Mouse (Mus musculus) lung, embryonic 14.5 days (tissue): Measurements from ENCODE around the gene Antxrl. TPM values are rescaled to one million over a fixed set of nuclear protein-coding genes. Genes with fewer than 3 reads are reported as not detected.

Experiments
- ATAC-seq: fragments of 200-750 bp; cut with Nextera tagmentation; 2 replicates; pipeline ENCODE4 v1.8.0; 2017; ENCODE audit warnings: mild to moderate bottlenecking, moderate TSS enrichment, moderate library complexity; ENCODE audit not compliant: insufficient read depth
- DNase-seq: peaks from one replicate; pipeline ENCODE4 v3.0.0-alpha.2; 2015
- H3K27ac ChIP-seq: fragments of 300-500 bp; sonication (generic); 2 replicates; pipeline ENCODE4 v1.5.1; 2014; ENCODE audit warnings: low read depth, mild to moderate bottlenecking, moderate library complexity
- H3K27me3 ChIP-seq: fragments of 300-500 bp; sonication (generic); 2 replicates; pipeline ENCODE4 v1.6.1; 2014; ENCODE audit warnings: low read length, control low read depth; ENCODE audit not compliant: insufficient read depth
- H3K36me3 ChIP-seq: fragments of 300-500 bp; sonication (generic); 2 replicates; pipeline ENCODE4 v1.6.1; 2014; ENCODE audit warnings: control low read depth; ENCODE audit not compliant: insufficient read depth
- H3K4me1 ChIP-seq: fragments of 300-500 bp; sonication (generic); 2 replicates; pipeline ENCODE4 v1.6.1; 2014; ENCODE audit warnings: antibody characterized with exemption, control low read depth; ENCODE audit not compliant: insufficient read depth
- H3K4me2 ChIP-seq: fragments of 300-500 bp; sonication (generic); 2 replicates; pipeline ENCODE4 v1.6.1; 2014; ENCODE audit warnings: mild to moderate bottlenecking
- H3K4me3 ChIP-seq: fragments of 300-500 bp; sonication (generic); 2 replicates; pipeline ENCODE4 v1.5.1; 2014; ENCODE audit warnings: low read depth, low read length
- H3K9ac ChIP-seq: fragments of 300-500 bp; sonication (generic); 2 replicates; pipeline ENCODE4 v1.6.1; 2014
- H3K9me3 ChIP-seq: fragments of 300-500 bp; sonication (generic); 2 replicates; pipeline ENCODE4 v1.6.1; 2016; ENCODE audit warnings: low read depth, low read length, control low read depth
- CTCF ChIP-seq: IDR thresholded peaks from 2 replicates; pipeline ENCODE4 v1.5.1; 2016; ENCODE audit warnings: antibody characterized with exemption, low read depth
- WGBS: fragments of 180-500 bp; shearing (Covaris S2); extraction: QIAGEN DNeasy Blood & Tissue Kit; methylation state at CpG from one replicate; pipeline ENCODE4 v1.1.7; 2014; 5-methylcytosine and 5-hydroxymethylcytosine counted together
- polyA plus RNA-seq: library from polyadenylated mRNA; unstranded; fragments of >200 nt; fragmentation: Nextera tagmentation; extraction: Ambion mirVana; gene quantifications from 2 replicates; pipeline ENCODE4 v1.2.1, GENCODE M21; 2014

Gene Antxrl
- polyA plus RNA-seq, 1 experiment from 2014 or later, result not detected

DNA sequence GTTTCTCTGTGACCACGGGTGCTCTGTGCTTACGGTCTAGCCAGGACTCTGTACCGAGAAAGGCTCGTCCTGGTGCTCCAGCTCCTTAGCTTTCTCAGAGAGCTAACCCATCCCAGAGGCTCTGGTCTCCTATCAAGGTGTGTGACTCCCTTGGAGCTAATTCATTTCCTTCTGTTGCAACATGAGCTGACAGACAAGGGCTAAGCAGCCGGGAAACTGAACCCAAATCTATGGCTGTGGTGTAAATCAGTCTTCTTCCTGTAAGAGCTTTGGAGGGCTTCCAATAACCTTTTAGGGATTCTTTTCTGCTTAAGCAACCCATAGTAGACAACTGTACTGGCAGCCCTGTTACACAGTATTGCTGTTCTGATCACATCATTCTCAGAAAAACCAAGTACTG lies 50.1 kb downstream of the Antxrl start, which contains the start of gene A630023A22Rik:
Gene A630023A22Rik (minus strand): TSS at position 154 of the 400 bp plus-strand sequence.
- ATAC-seq, result no peak
- H3K9ac ChIP-seq, result no peak within 1 kb of the TSS
- peak; percentile 59 for DNase-seq
- 50% methylated on average over 5 of the region's 5 CpGs for WGBS
- no peak for TF ChIP-seq CTCF
- H3K27ac ChIP-seq, result no peak within 1 kb of the TSS
- H3K4me1 ChIP-seq, result no peaks in the 10 kb centered on the region
- no peak within 1 kb of the TSS for H3K4me3 ChIP-seq
- H3K4me2 ChIP-seq, result no peak within 1 kb of the TSS
- no peaks in the 10 kb centered on the region for H3K36me3 ChIP-seq
- no peaks in the 10 kb centered on the region for H3K9me3 ChIP-seq
- H3K27me3 ChIP-seq, result no peaks in the 10 kb centered on the region

DNA sequence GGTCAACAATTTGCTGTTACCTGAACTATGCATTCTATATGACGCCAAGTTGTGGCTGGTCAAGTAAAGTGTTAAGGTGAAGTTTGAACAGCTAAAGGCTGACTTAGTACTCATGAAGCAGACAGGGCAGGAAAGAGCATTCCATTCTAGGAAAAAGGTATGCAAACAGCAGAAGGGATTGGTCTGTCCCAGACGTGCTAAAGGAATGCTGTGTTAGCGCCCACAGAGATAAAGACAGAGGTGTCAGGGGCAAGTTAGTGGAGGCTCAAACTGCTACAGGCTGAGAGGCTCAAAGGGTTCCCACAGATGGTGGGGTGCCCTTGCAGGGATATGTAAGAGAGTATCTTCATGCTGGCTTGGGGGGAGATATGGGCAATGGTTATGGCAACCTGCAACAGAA lies 51.3 kb downstream of the Antxrl start:
- H3K9ac ChIP-seq, result no peak overlapping the region
- ATAC-seq, result no peak

GRCm38 (mm10) chr14:34104892-34105291 lies 52.4 kb downstream of the Antxrl start:
- peak; percentile 84 for DNase-seq
- no peaks in the 10 kb centered on the region for H3K9me3 ChIP-seq
- no peak overlapping the region for H3K27ac ChIP-seq
- no peaks in the 10 kb centered on the region for H3K27me3 ChIP-seq
- no peak overlapping the region for H3K4me2 ChIP-seq
- no peaks in the 10 kb centered on the region for H3K4me1 ChIP-seq
- no peak overlapping the region for H3K9ac ChIP-seq
- WGBS, result 19% methylated on average over 8 of the region's 8 CpGs
- no peaks in the 10 kb centered on the region for H3K36me3 ChIP-seq
- H3K4me3 ChIP-seq, result no peak overlapping the region
- peak; percentile 76 for TF ChIP-seq CTCF
- peak; percentile 75; the same call in 1 of the 2 replicates for ATAC-seq

More for the DNA sequence above, 51.3 kb downstream of the Antxrl start:
- Histone ChIP-seq H3K27ac (no peak overlapping the region), H3K9me3 (no peaks in the 10 kb centered on the region), H3K36me3 (no peaks in the 10 kb centered on the region), H3K4me2 (no peak overlapping the region), H3K27me3 (no peaks in the 10 kb centered on the region), H3K4me1 (no peaks in the 10 kb centered on the region), H3K4me3 (no peak overlapping the region)
- DNase-seq, result no peak
- 52% methylated on average over 3 of the region's 3 CpGs for WGBS
- TF ChIP-seq CTCF, result no peak

DNA sequence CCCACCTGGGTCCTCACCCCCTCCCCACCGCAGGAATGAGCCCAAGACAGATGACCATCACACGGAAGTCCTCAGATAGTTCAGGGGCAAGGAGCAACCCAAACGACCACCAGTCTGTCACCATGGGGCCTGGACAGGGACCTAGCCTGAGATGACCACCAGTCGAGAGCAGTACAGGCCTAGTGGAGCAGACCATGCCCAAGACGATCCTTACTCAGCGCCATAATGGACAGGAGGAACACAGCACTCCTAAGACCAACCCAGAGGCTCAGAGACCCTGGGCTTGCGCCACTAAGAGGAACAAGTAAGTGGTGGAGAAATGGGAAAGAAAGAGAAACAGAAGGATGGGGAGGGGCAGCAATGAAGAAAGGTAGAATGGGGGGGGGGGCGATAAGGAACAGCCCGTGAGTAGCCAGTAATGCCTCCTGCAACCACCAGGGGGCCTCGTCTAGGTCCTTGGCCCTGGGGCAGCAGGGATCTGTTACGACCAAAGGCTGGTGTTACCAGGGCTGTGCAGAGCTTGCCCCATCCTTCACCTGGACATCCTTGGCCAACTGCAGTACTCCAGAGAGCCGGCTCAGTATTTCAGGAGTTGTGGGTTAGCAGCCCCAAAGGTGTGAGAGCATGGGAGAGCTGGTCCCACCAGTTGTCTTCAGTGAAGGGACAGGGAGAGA lies 54.0 kb downstream of the Antxrl start:
- Histone ChIP-seq H3K27me3 (no peaks in the 10 kb centered on the region), H3K9ac (no peak overlapping the region), H3K36me3 (no peaks in the 10 kb centered on the region), H3K4me1 (no peaks in the 10 kb centered on the region), H3K4me3 (no peak overlapping the region), H3K27ac (no peak overlapping the region), H3K9me3 (no peaks in the 10 kb centered on the region), H3K4me2 (no peak overlapping the region)
- DNase-seq (peak; percentile 51), ATAC-seq (no peak)
- TF ChIP-seq CTCF, result peak; percentile 73
- 52% methylated on average over 12 of the region's 12 CpGs for WGBS

DNA sequence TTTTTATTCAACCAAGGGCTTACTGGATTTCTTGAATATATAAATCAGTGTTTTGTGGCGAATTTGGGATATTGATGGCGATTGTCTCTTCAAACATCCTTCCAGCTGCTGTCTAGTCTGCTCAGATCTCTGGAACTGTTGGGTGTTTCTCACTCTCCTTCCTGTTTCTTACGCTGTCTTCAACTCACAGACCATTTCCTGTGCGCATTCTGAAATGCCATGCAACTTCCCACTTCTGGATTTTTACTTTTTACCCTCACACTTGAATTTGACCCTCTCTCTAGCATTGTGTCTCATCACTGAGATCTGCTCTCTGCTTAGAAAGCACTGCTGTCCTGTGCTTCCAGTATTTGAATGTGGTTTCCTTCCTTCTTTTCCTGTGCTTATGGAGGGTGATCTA lies 55.1 kb downstream of the Antxrl start:
- WGBS, result 64% methylated on average over 4 of the region's 4 CpGs
- Histone ChIP-seq H3K9ac (no peak overlapping the region), H3K4me1 (no peaks in the 10 kb centered on the region), H3K27me3 (no peaks in the 10 kb centered on the region), H3K36me3 (no peaks in the 10 kb centered on the region), H3K4me3 (no peak overlapping the region), H3K9me3 (no peaks in the 10 kb centered on the region), H3K4me2 (no peak overlapping the region), H3K27ac (no peak overlapping the region)
- DNase-seq (no peak), ATAC-seq (no peak)
- TF ChIP-seq CTCF, result no peak

GRCm38 (mm10) chr14:34114311-34114710 lies 61.8 kb downstream of the Antxrl start:
- Histone ChIP-seq H3K4me2 (no peak overlapping the region), H3K27ac (no peak overlapping the region), H3K27me3 (no peaks in the 10 kb centered on the region), H3K36me3 (no peaks in the 10 kb centered on the region), H3K9ac (no peak overlapping the region), H3K4me1 (no peaks in the 10 kb centered on the region), H3K9me3 (no peaks in the 10 kb centered on the region), H3K4me3 (no peak overlapping the region)
- WGBS, result 81% methylated on average over 4 of the region's 4 CpGs
- no peak for TF ChIP-seq CTCF
- no peak for DNase-seq
- ATAC-seq, result no peak

- H3K27me3 ChIP-seq, result no peaks in the 10 kb centered on the region
- H3K9ac ChIP-seq, result no peak overlapping the region
- no peak overlapping the region for H3K27ac ChIP-seq
- DNase-seq (no peak), ATAC-seq (no peak)
- no peaks in the 10 kb centered on the region for H3K4me1 ChIP-seq
- no peak for TF ChIP-seq CTCF
- H3K36me3 ChIP-seq, result no peaks in the 10 kb centered on the region
- no peak overlapping the region for H3K4me2 ChIP-seq
- no peak overlapping the region for H3K4me3 ChIP-seq
- H3K9me3 ChIP-seq, result no peaks in the 10 kb centered on the region
- WGBS, result 66% methylated on average over 7 of the region's 7 CpGs
Measured at GRCm38 (mm10) chr14:34119046-34119723, 66.7 kb downstream of the Antxrl start.
